Mouse (Mus musculus): ENCODE data around the gene Cpm. TPM values are rescaled to one million over a fixed set of nuclear protein-coding genes. Genes with fewer than 3 reads are reported as not detected.
A peak's percentile ranks its signal among the peaks of the same experiment; 100 is the strongest.

Gene Cpm
- polyA plus RNA-seq, 1 experiment = 13.6 TPM

DNA sequence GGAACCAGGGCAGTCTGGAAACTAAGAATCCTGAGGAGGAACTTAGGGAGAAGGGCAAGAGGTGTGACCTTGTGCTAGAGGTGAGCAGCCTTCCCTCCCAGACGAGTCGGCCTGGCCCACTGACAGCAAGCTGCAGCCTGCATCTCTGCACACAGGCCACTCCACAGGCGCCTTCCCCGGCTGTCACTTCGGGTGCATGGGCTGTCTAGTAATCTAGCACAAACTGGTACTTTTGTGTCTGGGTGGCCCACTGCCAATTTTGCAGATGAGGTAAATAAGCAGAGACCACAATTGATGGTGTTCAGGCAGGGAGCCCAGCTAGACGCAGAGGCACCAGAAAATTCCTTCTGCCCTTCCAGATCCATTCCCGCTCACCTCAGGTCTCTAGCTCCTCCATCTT lies 43.4 kb downstream of the Cpm start:
- H3K4me1 ChIP-seq (ENCODE audit: control insufficient read depth, insufficient read depth, low read length) = no peaks in the 10 kb centered on the region
- 26% methylated on average over 7 of the region's 7 CpGs for WGBS
- TF ChIP-seq CTCF (IDR thresholded peaks at IDR 0.05; ENCODE audit: borderline replicate concordance, insufficient read depth, low read depth, low read length) (no peak), POLR2A (IDR thresholded peaks at IDR 0.05; ENCODE audit: borderline replicate concordance, insufficient read depth, low read length) (no peak)

DNA sequence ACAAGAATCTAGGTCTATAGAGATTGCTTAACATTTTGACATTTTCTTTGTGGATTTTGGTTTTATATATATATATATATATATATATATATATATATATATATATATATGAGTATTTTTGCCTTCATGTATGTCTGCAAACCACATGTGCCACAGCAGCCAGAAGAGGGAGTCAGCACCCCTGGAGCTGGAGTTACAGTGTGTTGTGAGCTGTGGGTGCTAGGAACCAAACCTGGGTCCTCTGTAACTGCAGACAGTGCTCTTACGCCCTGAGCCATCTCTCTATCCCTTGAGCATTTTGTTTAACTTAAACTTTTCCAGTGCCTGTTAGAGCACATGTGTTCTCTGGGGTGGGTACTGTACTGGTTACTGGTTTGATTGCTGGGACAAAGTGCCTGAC lies 44.6 kb downstream of the Cpm start:
- DNase-seq = no peak
- 97% methylated on average over 1 of the region's 1 CpGs for WGBS
- no peak overlapping the region for H3K4me3 ChIP-seq (replicated peaks; ENCODE audit: insufficient read depth, low read depth, low read length)

More for the DNA sequence above, 43.4 kb downstream of the Cpm start:
- Histone ChIP-seq H3K27me3 (ENCODE audit: control insufficient read depth, insufficient read depth, low read length) (no peaks in the 10 kb centered on the region), H3K27ac (ENCODE audit: insufficient read depth, low read length) (no peak overlapping the region; the same call in 1 of the 2 replicates), H3K4me3 (replicated peaks; ENCODE audit: insufficient read depth, low read depth, low read length) (no peak overlapping the region)
- DNase-seq = peak; percentile 27 to 39

DNA sequence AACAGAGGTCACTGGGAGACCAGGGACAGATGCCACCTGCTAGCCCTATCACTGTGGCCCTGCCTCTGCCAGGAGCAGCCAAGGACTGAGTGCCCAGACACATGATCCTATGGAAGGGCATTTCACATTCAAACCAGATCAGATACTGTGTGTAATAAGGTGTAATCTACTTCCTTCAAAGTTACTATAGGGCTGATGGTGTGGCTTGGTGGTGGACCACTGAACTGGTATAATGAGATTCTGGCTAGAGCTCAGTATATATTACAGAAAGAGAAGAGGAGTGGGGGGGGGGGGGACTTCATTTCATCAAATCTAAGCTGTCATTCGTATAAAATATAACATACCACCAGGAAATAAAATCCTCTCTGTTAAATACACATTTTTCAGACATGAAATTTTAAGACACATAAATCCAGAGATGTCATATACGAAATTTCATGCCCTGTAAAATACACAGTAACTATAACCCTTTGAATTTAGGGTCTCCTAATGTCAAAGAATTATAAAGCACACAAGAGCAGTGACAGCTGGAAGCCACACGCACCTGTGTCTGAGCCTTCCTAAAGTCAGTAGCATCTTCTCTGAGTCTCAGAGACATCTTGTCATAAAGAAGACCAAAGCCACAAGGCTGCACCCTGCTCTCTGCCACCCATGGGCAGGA lies 45.2 kb downstream of the Cpm start:
- no peak for DNase-seq
- WGBS = 88% methylated on average over 3 of the region's 3 CpGs
- Histone ChIP-seq H3K27ac (ENCODE audit: insufficient read depth, low read length) (no peak overlapping the region), H3K4me1 (ENCODE audit: control insufficient read depth, insufficient read depth, low read length) (no peaks in the 10 kb centered on the region), H3K27me3 (ENCODE audit: control insufficient read depth, insufficient read depth, low read length) (no peaks in the 10 kb centered on the region), H3K4me3 (replicated peaks; ENCODE audit: insufficient read depth, low read depth, low read length) (no peak overlapping the region)
- TF ChIP-seq POLR2A (IDR thresholded peaks at IDR 0.05; ENCODE audit: borderline replicate concordance, insufficient read depth, low read length) (no peak), CTCF (IDR thresholded peaks at IDR 0.05; ENCODE audit: borderline replicate concordance, insufficient read depth, low read depth, low read length) (no peak)

More for the DNA sequence above, 44.6 kb downstream of the Cpm start:
- Histone ChIP-seq H3K27ac (ENCODE audit: insufficient read depth, low read length) (no peak overlapping the region), H3K4me1 (ENCODE audit: control insufficient read depth, insufficient read depth, low read length) (no peaks in the 10 kb centered on the region), H3K27me3 (ENCODE audit: control insufficient read depth, insufficient read depth, low read length) (no peaks in the 10 kb centered on the region)
- no peak for TF ChIP-seq POLR2A (IDR thresholded peaks at IDR 0.05; ENCODE audit: borderline replicate concordance, insufficient read depth, low read length)
- TF ChIP-seq CTCF (IDR thresholded peaks at IDR 0.05; ENCODE audit: borderline replicate concordance, insufficient read depth, low read depth, low read length) = no peak

DNA sequence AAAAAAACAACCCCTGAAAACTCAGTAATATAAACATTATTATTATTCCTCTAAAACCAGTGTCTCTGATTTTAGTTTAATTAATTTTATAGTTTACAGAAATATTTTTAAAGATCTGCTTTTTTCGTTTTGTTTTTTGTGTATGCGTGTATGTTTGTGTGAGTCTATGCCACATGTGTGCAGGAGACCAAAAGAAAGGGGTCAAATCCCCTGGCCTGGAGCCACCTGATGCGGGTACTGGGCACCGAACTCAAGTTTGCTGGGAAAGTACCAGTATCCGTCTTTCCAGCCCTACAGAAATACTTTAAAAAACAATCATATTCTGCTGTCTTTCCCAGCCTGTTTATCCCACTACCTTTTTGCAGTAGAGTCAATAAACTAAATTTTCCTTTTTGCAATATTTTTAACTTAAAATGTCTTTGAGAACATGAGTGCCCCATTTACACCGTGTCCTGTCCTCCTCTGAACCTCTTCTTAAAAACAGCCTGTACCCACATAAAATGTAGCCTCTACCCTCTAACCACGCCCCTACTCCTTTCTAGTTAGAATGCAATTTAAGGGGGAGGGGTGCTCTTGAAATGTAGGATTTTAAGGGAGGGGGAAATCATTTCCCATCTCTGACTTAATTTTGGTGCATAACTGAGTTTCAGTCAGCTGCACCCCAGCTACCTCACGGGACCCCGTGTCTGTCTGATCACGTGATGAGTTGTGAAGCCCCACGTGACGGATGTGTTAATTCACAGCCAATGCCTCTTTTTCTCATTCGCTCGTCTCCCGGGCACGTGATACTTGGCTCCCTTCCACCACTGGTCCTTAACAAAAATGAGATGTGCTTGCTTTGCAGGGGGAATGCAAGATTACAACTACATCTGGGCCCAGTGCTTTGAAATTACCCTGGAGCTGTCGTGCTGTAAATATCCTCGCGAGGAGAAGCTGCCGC lies 46.1 kb downstream of the Cpm start:
- no peaks in the 10 kb centered on the region for H3K4me1 ChIP-seq (ENCODE audit: control insufficient read depth, insufficient read depth, low read length)
- peak; percentile 83 to 87 for DNase-seq
- peak; percentile 54; the same call in 1 of the 2 replicates for TF ChIP-seq POLR2A (IDR thresholded peaks at IDR 0.05; ENCODE audit: borderline replicate concordance, insufficient read depth, low read length)
- no peak for TF ChIP-seq CTCF (IDR thresholded peaks at IDR 0.05; ENCODE audit: borderline replicate concordance, insufficient read depth, low read depth, low read length)
- peak overlapping the region; percentile 55 for H3K4me3 ChIP-seq (replicated peaks; ENCODE audit: insufficient read depth, low read depth, low read length)
- WGBS = 21% methylated on average over 20 of the region's 20 CpGs
- no peaks in the 10 kb centered on the region for H3K27me3 ChIP-seq (ENCODE audit: control insufficient read depth, insufficient read depth, low read length)
- peak overlapping the region; percentile 64 for H3K27ac ChIP-seq (ENCODE audit: insufficient read depth, low read length)

DNA sequence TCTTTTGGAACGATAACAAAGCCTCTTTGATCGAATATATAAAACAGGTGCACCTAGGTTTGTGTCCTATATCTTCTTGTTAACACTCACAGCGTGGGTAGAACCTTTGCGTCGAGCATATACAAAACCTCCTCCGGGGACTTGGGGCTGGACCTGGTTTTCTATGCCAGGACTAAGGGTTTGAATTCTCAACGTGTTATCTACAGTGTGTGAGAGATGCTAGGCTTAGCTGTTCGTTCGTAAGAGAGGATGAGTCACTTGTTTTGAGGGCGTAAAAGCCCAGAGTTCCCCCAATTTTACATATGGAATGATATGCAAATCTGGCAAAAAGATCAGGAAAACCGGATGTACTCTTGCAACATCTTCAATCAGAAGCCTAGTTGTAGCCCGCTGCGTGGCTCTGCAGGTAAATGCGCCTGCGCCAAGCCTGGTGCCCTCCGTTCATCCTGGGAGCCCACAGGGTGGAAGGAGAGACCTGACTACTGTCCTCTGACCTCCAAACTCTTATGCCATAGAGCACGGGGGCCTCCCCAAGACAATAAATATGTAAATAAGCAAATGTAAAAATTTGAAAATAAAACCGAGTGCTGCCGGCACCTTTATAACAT lies 46.8 kb downstream of the Cpm start:
- peak overlapping the region; percentile 55 for H3K4me3 ChIP-seq (replicated peaks; ENCODE audit: insufficient read depth, low read depth, low read length)
- H3K27ac ChIP-seq (ENCODE audit: insufficient read depth, low read length) = peak overlapping the region; percentile 64
- TF ChIP-seq CTCF (IDR thresholded peaks at IDR 0.05; ENCODE audit: borderline replicate concordance, insufficient read depth, low read depth, low read length) = no peak
- TF ChIP-seq POLR2A (IDR thresholded peaks at IDR 0.05; ENCODE audit: borderline replicate concordance, insufficient read depth, low read length) = peak; percentile 36; the same call in 1 of the 2 replicates
- no peaks in the 10 kb centered on the region for H3K27me3 ChIP-seq (ENCODE audit: control insufficient read depth, insufficient read depth, low read length)
- H3K4me1 ChIP-seq (ENCODE audit: control insufficient read depth, insufficient read depth, low read length) = no peaks in the 10 kb centered on the region
- 22% methylated on average over 19 of the region's 19 CpGs for WGBS
- peak; percentile 79 for DNase-seq

DNA sequence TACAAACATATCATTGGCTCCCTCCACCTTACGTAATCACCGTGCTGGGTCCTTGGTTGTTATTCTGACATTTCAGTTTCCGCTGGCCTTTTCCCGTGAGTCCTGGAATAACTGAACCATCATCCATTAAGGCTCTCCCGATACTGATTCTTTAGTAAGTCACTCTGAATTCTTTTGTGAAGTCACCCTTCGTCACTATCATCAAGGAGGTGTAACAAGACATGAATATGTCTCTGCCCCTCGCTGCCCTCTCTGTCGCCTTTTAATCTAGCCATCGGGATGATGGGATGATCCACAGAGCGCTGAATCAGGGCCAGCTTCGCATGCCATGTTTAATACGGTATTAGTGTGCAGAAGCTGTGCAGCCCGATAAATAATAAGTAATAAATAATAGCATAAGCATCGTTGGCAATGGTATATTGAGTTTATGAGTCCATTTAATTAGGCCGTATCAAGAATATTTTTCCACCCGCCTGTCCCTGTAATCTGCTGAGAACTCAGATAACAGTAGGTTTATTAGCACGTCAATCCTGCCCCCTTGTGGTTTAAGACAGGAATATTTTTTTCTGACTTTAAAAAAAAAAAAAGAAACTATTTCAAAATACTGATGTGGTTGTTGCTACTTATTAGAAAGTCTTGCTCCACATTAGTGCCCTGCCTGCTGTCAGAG lies 47.5 kb downstream of the Cpm start:
- H3K4me1 ChIP-seq (ENCODE audit: control insufficient read depth, insufficient read depth, low read length) = no peaks in the 10 kb centered on the region
- H3K27me3 ChIP-seq (ENCODE audit: control insufficient read depth, insufficient read depth, low read length) = no peaks in the 10 kb centered on the region
- peak overlapping the region; percentile 64 for H3K27ac ChIP-seq (ENCODE audit: insufficient read depth, low read length)
- 15% methylated on average over 17 of the region's 17 CpGs for WGBS
- no peak for TF ChIP-seq CTCF (IDR thresholded peaks at IDR 0.05; ENCODE audit: borderline replicate concordance, insufficient read depth, low read depth, low read length)
- peak; percentile 68 to 74 for DNase-seq
- H3K4me3 ChIP-seq (replicated peaks; ENCODE audit: insufficient read depth, low read depth, low read length) = peak overlapping the region; percentile 55

DNA sequence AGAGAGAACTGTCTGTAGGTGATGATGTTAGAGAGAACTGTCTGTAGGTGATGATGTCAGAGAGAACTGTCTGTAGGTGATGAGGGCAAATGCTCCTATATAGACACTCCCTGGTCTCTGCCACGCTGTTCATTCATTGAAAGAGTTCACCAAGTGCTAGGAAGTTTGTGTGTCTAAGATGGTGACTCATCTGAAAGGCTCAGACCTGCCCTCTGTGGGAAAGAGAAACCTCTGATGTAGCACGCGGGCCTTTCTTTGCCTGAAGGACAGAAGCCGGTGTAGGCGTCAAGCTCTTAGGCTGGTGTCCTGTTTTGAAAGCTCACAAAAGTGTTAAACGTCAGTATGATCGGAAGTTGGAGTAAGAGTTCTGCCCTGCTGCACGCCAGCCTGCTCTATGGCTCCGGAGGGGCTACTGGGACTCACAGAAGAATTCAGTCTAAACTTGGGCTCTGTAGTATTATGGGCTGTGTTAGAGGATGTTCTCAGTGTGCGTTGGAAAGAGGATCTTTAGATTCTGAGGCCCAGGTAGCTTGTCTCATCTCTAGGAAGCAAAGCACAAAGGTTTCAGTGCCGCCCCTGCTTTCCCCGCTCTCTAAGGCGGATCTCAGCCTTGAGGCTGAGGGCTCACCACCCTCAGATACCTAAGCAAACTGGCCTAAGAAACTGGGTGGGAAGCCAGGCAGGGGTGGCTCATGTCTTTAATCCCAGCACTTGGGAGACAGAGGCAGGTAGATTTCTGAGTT lies 48.4 kb downstream of the Cpm start:
- Histone ChIP-seq H3K27me3 (ENCODE audit: control insufficient read depth, insufficient read depth, low read length) (no peaks in the 10 kb centered on the region), H3K4me3 (replicated peaks; ENCODE audit: insufficient read depth, low read depth, low read length) (no peak overlapping the region), H3K4me1 (ENCODE audit: control insufficient read depth, insufficient read depth, low read length) (no peaks in the 10 kb centered on the region), H3K27ac (ENCODE audit: insufficient read depth, low read length) (no peak overlapping the region)
- TF ChIP-seq CTCF (IDR thresholded peaks at IDR 0.05; ENCODE audit: borderline replicate concordance, insufficient read depth, low read depth, low read length) (no peak), POLR2A (IDR thresholded peaks at IDR 0.05; ENCODE audit: borderline replicate concordance, insufficient read depth, low read length) (no peak)
- DNase-seq = no peak
- WGBS = 79% methylated on average over 13 of the region's 13 CpGs

All from cerebellum, adult 2 months (tissue).